Mouse (Mus musculus) forebrain, embryonic 16.5 days (tissue): ENCODE measurements around the gene Hhat. TPM values are rescaled to one million over a fixed set of nuclear protein-coding genes. Genes with fewer than 3 reads are reported as not detected.

Experiments used
- ATAC-seq: fragments of 200-750 bp; cut with Nextera tagmentation; 2 replicates; pipeline ENCODE4 v1.8.0; 2017; ENCODE audit warnings: mild to moderate bottlenecking, moderate library complexity
- H3K27ac ChIP-seq: fragments of 300-500 bp; sonication (generic); 2 replicates; pipeline ENCODE4 v1.5.1; 2014; ENCODE audit warnings: low read length, control low read depth
- H3K27me3 ChIP-seq: fragments of 300-500 bp; sonication (generic); replicated peaks from 2 replicates; pipeline ENCODE4 v1.6.1; 2014; ENCODE audit warnings: low read length; ENCODE audit not compliant: control insufficient read depth, insufficient read depth
- H3K36me3 ChIP-seq: fragments of 300-500 bp; sonication (generic); 2 replicates; pipeline ENCODE4 v1.6.1; 2014; ENCODE audit not compliant: control insufficient read depth, insufficient read depth
- H3K4me1 ChIP-seq: fragments of 300-500 bp; sonication (generic); replicated peaks from 2 replicates; pipeline ENCODE4 v1.6.1; 2014; ENCODE audit warnings: low read length; ENCODE audit not compliant: control insufficient read depth, insufficient read depth
- H3K4me2 ChIP-seq: fragments of 300-500 bp; sonication (generic); 2 replicates; pipeline ENCODE4 v1.6.1; 2014; ENCODE audit warnings: mild to moderate bottlenecking, low read length, control low read depth
- H3K4me3 ChIP-seq: fragments of 300-500 bp; sonication (generic); replicated peaks from 2 replicates; pipeline ENCODE4 v1.5.1; 2014; ENCODE audit warnings: mild to moderate bottlenecking, low read length, control low read depth
- H3K9ac ChIP-seq: fragments of 300-500 bp; sonication (generic); replicated peaks from 2 replicates; pipeline ENCODE4 v1.6.1; 2014; ENCODE audit warnings: low read depth, low read length, control low read depth
- H3K9me3 ChIP-seq: fragments of 300-500 bp; sonication (generic); 2 replicates; pipeline ENCODE4 v1.6.1; 2016; ENCODE audit warnings: low read length; ENCODE audit not compliant: control insufficient read depth
- WGBS: fragments of 180-500 bp; shearing (Covaris S2); extraction: QIAGEN DNeasy Blood & Tissue Kit; methylation state at CpG from one replicate; pipeline ENCODE4 v1.1.7; 2014; 5-methylcytosine and 5-hydroxymethylcytosine counted together
- polyA plus RNA-seq: library from polyadenylated mRNA; unstranded; fragments of >200 nt; fragmentation: Nextera tagmentation; extraction: Ambion mirVana; gene quantifications from 2 replicates; pipeline ENCODE4 v1.2.1, GENCODE M21; 2015

The Hhat gene
- polyA plus RNA-seq, 1 experiment from 2014 or later = 3.6 TPM

GRCm38 (mm10) chr1:192533016-192533415, 238.0 kb downstream of the Hhat start:
- no peak overlapping the region for H3K27ac ChIP-seq
- ATAC-seq = no peak
- no peaks in the 10 kb centered on the region for H3K9me3 ChIP-seq

GRCm38 (mm10) chr1:192532212-192532611, 238.8 kb downstream of the Hhat start:
- no peak for ATAC-seq
- Histone ChIP-seq H3K4me1 (no peaks in the 10 kb centered on the region), H3K27ac (no peak overlapping the region), H3K4me3 (no peak overlapping the region), H3K4me2 (no peak overlapping the region), H3K9ac (no peak overlapping the region), H3K27me3 (no peaks in the 10 kb centered on the region), H3K9me3 (no peaks in the 10 kb centered on the region), H3K36me3 (no peaks in the 10 kb centered on the region)
- 72% methylated on average over 2 of the region's 2 CpGs for WGBS

More at GRCm38 (mm10) chr1:192533016-192533415, 238.0 kb downstream of the Hhat start:
- Histone ChIP-seq H3K4me2 (no peak overlapping the region), H3K4me1 (no peaks in the 10 kb centered on the region), H3K36me3 (no peaks in the 10 kb centered on the region), H3K4me3 (no peak overlapping the region), H3K27me3 (no peaks in the 10 kb centered on the region), H3K9ac (no peak overlapping the region)

- Histone ChIP-seq H3K4me3 (no peak overlapping the region), H3K4me2 (no peak overlapping the region), H3K36me3 (no peaks in the 10 kb centered on the region), H3K9me3 (no peaks in the 10 kb centered on the region), H3K9ac (no peak overlapping the region), H3K27ac (no peak overlapping the region), H3K4me1 (no peaks in the 10 kb centered on the region), H3K27me3 (no peaks in the 10 kb centered on the region)
- ATAC-seq = no peak
- 66% methylated on average over 2 of the region's 2 CpGs for WGBS
Measured at GRCm38 (mm10) chr1:192531490-192532146, 239.4 kb downstream of the Hhat start.

- no peak overlapping the region for H3K4me2 ChIP-seq
- H3K36me3 ChIP-seq = no peaks in the 10 kb centered on the region
- no peaks in the 10 kb centered on the region for H3K9me3 ChIP-seq
- H3K4me1 ChIP-seq = peaks cover 10% of the 10 kb centered on the region
- 69% methylated on average over 14 of the region's 14 CpGs for WGBS
- H3K9ac ChIP-seq = no peak overlapping the region
- no peak overlapping the region for H3K4me3 ChIP-seq
- no peak for ATAC-seq
- no peaks in the 10 kb centered on the region for H3K27me3 ChIP-seq
- no peak overlapping the region for H3K27ac ChIP-seq
Measured at GRCm38 (mm10) chr1:192525711-192526350, 245.2 kb downstream of the Hhat start.

DNA sequence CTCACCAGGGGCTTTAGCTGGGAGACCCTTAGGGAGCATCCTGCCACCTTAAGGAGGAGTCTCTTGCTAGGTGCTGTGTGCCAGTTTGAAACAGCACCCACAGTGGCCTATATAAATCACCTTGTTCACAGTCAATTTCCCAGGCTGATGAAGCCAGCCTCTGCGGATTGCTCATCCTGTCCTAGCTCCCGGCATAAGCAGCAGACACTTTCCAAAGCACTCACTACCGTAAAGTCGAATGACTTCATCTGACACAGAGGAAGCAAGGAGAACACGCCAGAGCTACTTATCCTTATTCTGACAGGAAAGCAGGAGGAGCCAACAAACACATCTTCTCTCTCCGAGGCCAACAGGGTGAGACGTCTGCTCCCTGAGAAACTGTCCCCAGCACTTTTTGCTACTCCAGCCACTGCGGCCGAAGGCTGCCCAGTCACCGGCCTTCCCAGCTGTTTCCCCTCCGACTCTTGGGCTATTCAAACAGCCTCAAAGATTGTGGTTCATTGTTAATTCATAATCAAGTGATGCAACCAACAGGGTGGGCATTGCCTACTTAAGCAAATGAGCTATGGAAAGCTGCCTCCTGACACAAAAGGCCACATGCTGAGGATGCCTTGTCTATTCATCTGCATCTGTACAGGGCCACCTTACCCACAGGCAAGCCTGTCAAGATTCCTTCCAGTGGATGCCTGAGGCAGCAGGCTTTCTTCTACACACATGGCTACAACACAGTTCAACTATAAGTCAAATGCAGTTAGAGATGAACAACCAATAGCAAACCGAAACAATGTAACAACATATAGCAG, 248.4 kb downstream of the Hhat start:
- Histone ChIP-seq H3K4me2 (no peak overlapping the region), H3K27ac (no peak overlapping the region), H3K4me1 (peaks cover 11% of the 10 kb centered on the region), H3K4me3 (no peak overlapping the region), H3K9me3 (no peaks in the 10 kb centered on the region), H3K27me3 (no peaks in the 10 kb centered on the region), H3K36me3 (no peaks in the 10 kb centered on the region), H3K9ac (no peak overlapping the region)
- no peak for ATAC-seq
- 30% methylated on average over 12 of the region's 12 CpGs for WGBS

- Histone ChIP-seq H3K4me3 (no peak overlapping the region), H3K4me2 (peak overlapping the region; percentile 9; the same call in 1 of the 2 replicates), H3K4me1 (peaks cover 11% of the 10 kb centered on the region), H3K9me3 (no peaks in the 10 kb centered on the region), H3K27ac (no peak overlapping the region), H3K36me3 (no peaks in the 10 kb centered on the region), H3K9ac (no peak overlapping the region), H3K27me3 (no peaks in the 10 kb centered on the region)
- ATAC-seq = no peak
- WGBS = 19% methylated on average over 13 of the region's 13 CpGs
Measured at GRCm38 (mm10) chr1:192520836-192521435, 250.1 kb downstream of the Hhat start.

DNA sequence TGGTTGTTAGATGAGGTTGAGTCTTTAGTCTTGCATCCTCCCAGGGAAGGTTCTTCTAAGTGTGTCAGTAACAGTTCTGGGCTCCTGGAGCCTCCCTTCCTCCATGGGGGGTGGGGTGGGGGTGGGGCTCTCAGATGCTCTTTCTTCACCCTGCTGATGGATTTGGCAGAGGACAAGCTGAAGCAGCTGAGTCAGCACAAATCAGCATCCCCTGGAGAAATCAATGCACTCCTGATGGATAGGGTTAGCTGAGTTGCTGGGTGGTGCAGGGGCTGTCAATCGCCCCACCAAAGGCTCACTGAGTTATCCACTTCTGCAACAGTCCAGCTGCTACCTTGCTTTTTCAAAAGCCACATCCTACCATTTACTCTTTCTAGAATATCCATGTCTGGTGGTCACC, 251.3 kb downstream of the Hhat start:
- H3K27ac ChIP-seq = no peak overlapping the region
- H3K4me1 ChIP-seq = peaks cover 11% of the 10 kb centered on the region
- no peaks in the 10 kb centered on the region for H3K36me3 ChIP-seq
- 80% methylated on average over 1 of the region's 1 CpGs for WGBS
- ATAC-seq = no peak
- no peak overlapping the region for H3K4me3 ChIP-seq
- no peaks in the 10 kb centered on the region for H3K27me3 ChIP-seq
- H3K9ac ChIP-seq = no peak overlapping the region
- H3K9me3 ChIP-seq = no peaks in the 10 kb centered on the region
- no peak overlapping the region for H3K4me2 ChIP-seq

GRCm38 (mm10) chr1:192515373-192515772, 255.7 kb downstream of the Hhat start:
- H3K36me3 ChIP-seq = no peaks in the 10 kb centered on the region
- H3K9ac ChIP-seq = no peak overlapping the region
- no peak overlapping the region for H3K4me2 ChIP-seq
- no peaks in the 10 kb centered on the region for H3K9me3 ChIP-seq
- no peak overlapping the region for H3K4me3 ChIP-seq
- no peak overlapping the region for H3K27ac ChIP-seq
- 83% methylated on average over 3 of the region's 3 CpGs for WGBS
- ATAC-seq = no peak
- H3K4me1 ChIP-seq = no peaks in the 10 kb centered on the region
- H3K27me3 ChIP-seq = no peaks in the 10 kb centered on the region

DNA sequence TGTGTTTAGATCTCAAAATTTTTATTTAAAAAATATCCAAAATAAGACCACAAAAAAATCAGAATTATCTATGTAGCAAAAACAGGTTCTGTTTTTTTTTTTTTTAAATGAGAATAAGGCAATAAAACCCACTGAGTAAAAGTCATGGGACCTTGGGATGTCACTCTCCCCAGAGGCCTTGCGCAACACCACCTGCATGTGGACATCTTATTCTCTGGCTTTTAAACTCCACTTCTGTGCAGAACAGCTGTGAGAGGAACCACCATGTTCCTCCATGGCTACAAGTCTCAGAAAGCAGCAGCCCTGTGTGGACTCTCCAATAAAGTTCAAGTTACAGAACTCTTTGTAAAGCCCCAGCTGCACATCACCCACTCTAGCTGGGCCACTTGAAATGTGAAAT, 258.2 kb downstream of the Hhat start:
- 95% methylated on average over 1 of the region's 1 CpGs for WGBS
- Histone ChIP-seq H3K4me1 (no peaks in the 10 kb centered on the region), H3K36me3 (no peaks in the 10 kb centered on the region), H3K4me3 (no peak overlapping the region), H3K27ac (no peak overlapping the region), H3K4me2 (no peak overlapping the region), H3K27me3 (no peaks in the 10 kb centered on the region), H3K9ac (no peak overlapping the region), H3K9me3 (no peaks in the 10 kb centered on the region)
- no peak for ATAC-seq
